Mouse (Mus musculus): ENCODE data around the gene Dgke. TPM values are rescaled to one million over a fixed set of nuclear protein-coding genes. Genes with fewer than 3 reads are reported as not detected.
"Not testable (repeated sequence)": the region's sequence is repeated elsewhere in the genome, so short reads cannot be mapped to it uniquely, and the experiment has no call there.

Dgke gene
- 9.5 and 10.2 TPM in 2 replicates for total RNA-seq (2017)

- ATAC-seq (replicated peaks in 1 of 2; ENCODE audit: insufficient read depth in 1 of 2, low FRiP score in 2 of 2, low TSS enrichment in 1 of 2, low read depth in 1 of 2, poor library complexity in 2 of 2, severe bottlenecking in 2 of 2), result no peak
These were observed at the start of gene Dgke for GRCm38 (mm10) chr11:89066750-89067149. Dgke (minus strand) TSS chr11:89066850.

- no peak for ATAC-seq (replicated peaks in 1 of 2; ENCODE audit: insufficient read depth in 1 of 2, low FRiP score in 2 of 2, low TSS enrichment in 1 of 2, low read depth in 1 of 2, poor library complexity in 2 of 2, severe bottlenecking in 2 of 2)
These were observed 40.6 kb upstream of the Dgke start for GRCm38 (mm10) chr11:89107180-89107807.

GRCm38 (mm10) chr11:89105823-89106222 lies 39.2 kb upstream of the Dgke start:
- ATAC-seq (replicated peaks in 1 of 2; ENCODE audit: insufficient read depth in 1 of 2, low FRiP score in 2 of 2, low TSS enrichment in 1 of 2, low read depth in 1 of 2, poor library complexity in 2 of 2, severe bottlenecking in 2 of 2), result no peak

- no peak for ATAC-seq (replicated peaks in 1 of 2; ENCODE audit: insufficient read depth in 1 of 2, low FRiP score in 2 of 2, low TSS enrichment in 1 of 2, low read depth in 1 of 2, poor library complexity in 2 of 2, severe bottlenecking in 2 of 2)
These were observed 38.6 kb upstream of the Dgke start for GRCm38 (mm10) chr11:89105211-89105610.

GRCm38 (mm10) chr11:89103166-89103565 lies 36.5 kb upstream of the Dgke start:
- ATAC-seq (replicated peaks in 1 of 2; ENCODE audit: insufficient read depth in 1 of 2, low FRiP score in 2 of 2, low TSS enrichment in 1 of 2, low read depth in 1 of 2, poor library complexity in 2 of 2, severe bottlenecking in 2 of 2), result no peak

- ATAC-seq (replicated peaks in 1 of 2; ENCODE audit: insufficient read depth in 1 of 2, low FRiP score in 2 of 2, low TSS enrichment in 1 of 2, low read depth in 1 of 2, poor library complexity in 2 of 2, severe bottlenecking in 2 of 2), result peak; percentile 52 to 68; a peak in 3 of 4 replicates
These were observed 34.2 kb upstream of the Dgke start for GRCm38 (mm10) chr11:89100826-89101321.

- peak; percentile 96 to 97 for ATAC-seq (replicated peaks in 1 of 2; ENCODE audit: insufficient read depth in 1 of 2, low FRiP score in 2 of 2, low TSS enrichment in 1 of 2, low read depth in 1 of 2, poor library complexity in 2 of 2, severe bottlenecking in 2 of 2)
These were observed 33.8 kb upstream of the Dgke start for GRCm38 (mm10) chr11:89100403-89100802.

- ATAC-seq (replicated peaks in 1 of 2; ENCODE audit: insufficient read depth in 1 of 2, low FRiP score in 2 of 2, low TSS enrichment in 1 of 2, low read depth in 1 of 2, poor library complexity in 2 of 2, severe bottlenecking in 2 of 2), result no peak
These were observed 32.3 kb upstream of the Dgke start for GRCm38 (mm10) chr11:89098930-89099329.

- no peak for ATAC-seq (replicated peaks in 1 of 2; ENCODE audit: insufficient read depth in 1 of 2, low FRiP score in 2 of 2, low TSS enrichment in 1 of 2, low read depth in 1 of 2, poor library complexity in 2 of 2, severe bottlenecking in 2 of 2)
These were observed 31.6 kb upstream of the Dgke start for GRCm38 (mm10) chr11:89098083-89098835.

- not testable (repeated sequence) for ATAC-seq (replicated peaks in 1 of 2; ENCODE audit: insufficient read depth in 1 of 2, low FRiP score in 2 of 2, low TSS enrichment in 1 of 2, low read depth in 1 of 2, poor library complexity in 2 of 2, severe bottlenecking in 2 of 2)
These were observed 30.6 kb upstream of the Dgke start for GRCm38 (mm10) chr11:89097292-89097691.

- peak; percentile 30 to 41; a peak in 2 of 4 replicates for ATAC-seq (replicated peaks in 1 of 2; ENCODE audit: insufficient read depth in 1 of 2, low FRiP score in 2 of 2, low TSS enrichment in 1 of 2, low read depth in 1 of 2, poor library complexity in 2 of 2, severe bottlenecking in 2 of 2)
These were observed 28.7 kb upstream of the Dgke start for GRCm38 (mm10) chr11:89095306-89095705.

- peak; percentile 79 to 83 for ATAC-seq (replicated peaks in 1 of 2; ENCODE audit: insufficient read depth in 1 of 2, low FRiP score in 2 of 2, low TSS enrichment in 1 of 2, low read depth in 1 of 2, poor library complexity in 2 of 2, severe bottlenecking in 2 of 2)
These were observed 26.1 kb upstream of the Dgke start for GRCm38 (mm10) chr11:89092714-89093113.

- not testable (repeated sequence) for ATAC-seq (replicated peaks in 1 of 2; ENCODE audit: insufficient read depth in 1 of 2, low FRiP score in 2 of 2, low TSS enrichment in 1 of 2, low read depth in 1 of 2, poor library complexity in 2 of 2, severe bottlenecking in 2 of 2)
These were observed 23.7 kb upstream of the Dgke start for GRCm38 (mm10) chr11:89090359-89090758.

- no peak for ATAC-seq (replicated peaks in 1 of 2; ENCODE audit: insufficient read depth in 1 of 2, low FRiP score in 2 of 2, low TSS enrichment in 1 of 2, low read depth in 1 of 2, poor library complexity in 2 of 2, severe bottlenecking in 2 of 2)
These were observed 22.1 kb upstream of the Dgke start for GRCm38 (mm10) chr11:89088754-89089153.

GRCm38 (mm10) chr11:89086208-89086809 lies 19.7 kb upstream of the Dgke start:
- ATAC-seq (replicated peaks in 1 of 2; ENCODE audit: insufficient read depth in 1 of 2, low FRiP score in 2 of 2, low TSS enrichment in 1 of 2, low read depth in 1 of 2, poor library complexity in 2 of 2, severe bottlenecking in 2 of 2), result no peak

GRCm38 (mm10) chr11:89084601-89085000 lies 18.0 kb upstream of the Dgke start:
- ATAC-seq (replicated peaks in 1 of 2; ENCODE audit: insufficient read depth in 1 of 2, low FRiP score in 2 of 2, low TSS enrichment in 1 of 2, low read depth in 1 of 2, poor library complexity in 2 of 2, severe bottlenecking in 2 of 2), result no peak

- not testable (repeated sequence) for ATAC-seq (replicated peaks in 1 of 2; ENCODE audit: insufficient read depth in 1 of 2, low FRiP score in 2 of 2, low TSS enrichment in 1 of 2, low read depth in 1 of 2, poor library complexity in 2 of 2, severe bottlenecking in 2 of 2)
These were observed 16.0 kb upstream of the Dgke start for GRCm38 (mm10) chr11:89082691-89083090.

GRCm38 (mm10) chr11:89081906-89082305 lies 15.3 kb upstream of the Dgke start:
- not testable (repeated sequence) for ATAC-seq (replicated peaks in 1 of 2; ENCODE audit: insufficient read depth in 1 of 2, low FRiP score in 2 of 2, low TSS enrichment in 1 of 2, low read depth in 1 of 2, poor library complexity in 2 of 2, severe bottlenecking in 2 of 2)
